Mouse (Mus musculus) forebrain, postnatal 0 days (tissue): ENCODE measurements at regions not wholly inside any gene's neighbourhood (a gene's known extent, or its start where the extent isn't known, plus 50 kb on each side); places are given as distances from the start of the nearest gene placed in this dataset.

Experiments used
- ATAC-seq: fragments of 200-750 bp; cut with Nextera tagmentation; 2 replicates; pipeline ENCODE4 v1.8.0; 2017; ENCODE audit warnings: mild to moderate bottlenecking, moderate library complexity
- DNase-seq: peaks from one replicate; pipeline ENCODE4 v3.0.0-alpha.2; 2015
- H3K27ac ChIP-seq: fragments of 300-500 bp; sonication (generic); 2 replicates; pipeline ENCODE4 v1.5.1; 2014; ENCODE audit warnings: low read depth, mild to moderate bottlenecking, antibody characterized with exemption, low read length, moderate library complexity, mixed read lengths
- H3K27me3 ChIP-seq: fragments of 300-500 bp; sonication (generic); 2 replicates; pipeline ENCODE4 v1.6.1; 2014; ENCODE audit warnings: mild to moderate bottlenecking, low read length, mixed read lengths; ENCODE audit not compliant: insufficient read depth
- H3K36me3 ChIP-seq: fragments of 300-500 bp; sonication (generic); 2 replicates; pipeline ENCODE4 v1.6.1; 2014; ENCODE audit warnings: mild to moderate bottlenecking, moderate library complexity; ENCODE audit not compliant: insufficient read depth
- H3K4me1 ChIP-seq: fragments of 300-500 bp; sonication (generic); 2 replicates; pipeline ENCODE4 v1.6.1; 2014; ENCODE audit warnings: antibody characterized with exemption; ENCODE audit not compliant: insufficient read depth
- H3K4me2 ChIP-seq: fragments of 300-500 bp; sonication (generic); 2 replicates; pipeline ENCODE4 v1.6.1; 2014; ENCODE audit warnings: low read depth, mild to moderate bottlenecking, moderate library complexity
- H3K4me3 ChIP-seq: fragments of 300-500 bp; sonication (generic); 2 replicates; pipeline ENCODE4 v1.5.1; 2014; ENCODE audit warnings: low read depth, low read length, mixed read lengths
- H3K9ac ChIP-seq: fragments of 300-500 bp; sonication (generic); 2 replicates; pipeline ENCODE4 v1.6.1; 2014; ENCODE audit warnings: mild to moderate bottlenecking
- H3K9me3 ChIP-seq: fragments of 300-500 bp; sonication (generic); 2 replicates; pipeline ENCODE4 v1.6.1; 2016; ENCODE audit warnings: low read length
- CTCF ChIP-seq: sonication (generic); IDR thresholded peaks from 2 replicates; pipeline ENCODE4 v1.5.1; 2016; ENCODE audit warnings: antibody characterized with exemption, control low read depth, low read depth
- WGBS: fragments of 180-500 bp; shearing (Covaris S2); extraction: QIAGEN DNeasy Blood & Tissue Kit; methylation state at CpG from one replicate; pipeline ENCODE4 v1.1.7; 2014; 5-methylcytosine and 5-hydroxymethylcytosine counted together

GRCm38 (mm10) chr14:102827756-102828384 is 154.6 kb downstream of the Kctd12 start:
- H3K27me3 ChIP-seq, result no peaks in the 10 kb centered on the region
- H3K27ac ChIP-seq, result no peak overlapping the region
- TF ChIP-seq CTCF, result no peak
- DNase-seq (no peak), ATAC-seq (no peak)
- H3K9me3 ChIP-seq, result no peaks in the 10 kb centered on the region
- H3K4me3 ChIP-seq, result no peak overlapping the region
- no peak overlapping the region for H3K4me2 ChIP-seq
- H3K9ac ChIP-seq, result no peak overlapping the region
- 77% methylated on average over 7 of the region's 7 CpGs for WGBS
- H3K4me1 ChIP-seq, result no peaks in the 10 kb centered on the region
- no peaks in the 10 kb centered on the region for H3K36me3 ChIP-seq

GRCm38 (mm10) chr14:102825525-102825924 is 156.9 kb downstream of the Kctd12 start:
- H3K36me3 ChIP-seq, result no peaks in the 10 kb centered on the region
- H3K9ac ChIP-seq, result no peak overlapping the region
- no peak overlapping the region for H3K4me3 ChIP-seq
- H3K27me3 ChIP-seq, result no peaks in the 10 kb centered on the region
- no peaks in the 10 kb centered on the region for H3K4me1 ChIP-seq
- TF ChIP-seq CTCF, result no peak
- DNase-seq (no peak), ATAC-seq (no peak)
- H3K4me2 ChIP-seq, result no peak overlapping the region
- no peaks in the 10 kb centered on the region for H3K9me3 ChIP-seq
- H3K27ac ChIP-seq, result no peak overlapping the region
- 94% methylated on average over 7 of the region's 7 CpGs for WGBS

GRCm38 (mm10) chr14:102820663-102821062 is 161.8 kb downstream of the Kctd12 start:
- no peak overlapping the region for H3K9ac ChIP-seq
- WGBS, result 89% methylated on average over 5 of the region's 5 CpGs
- no peak overlapping the region for H3K27ac ChIP-seq
- no peaks in the 10 kb centered on the region for H3K36me3 ChIP-seq
- H3K9me3 ChIP-seq, result no peaks in the 10 kb centered on the region
- ATAC-seq (no peak), DNase-seq (no peak)
- H3K4me1 ChIP-seq, result no peaks in the 10 kb centered on the region
- TF ChIP-seq CTCF, result no peak
- H3K4me2 ChIP-seq, result no peak overlapping the region
- no peaks in the 10 kb centered on the region for H3K27me3 ChIP-seq
- no peak overlapping the region for H3K4me3 ChIP-seq

- ATAC-seq (peak; percentile 48), DNase-seq (no peak)
- no peak overlapping the region for H3K4me2 ChIP-seq
- H3K36me3 ChIP-seq, result no peaks in the 10 kb centered on the region
- WGBS, result 54% methylated on average over 5 of the region's 5 CpGs
- TF ChIP-seq CTCF, result no peak
- no peak overlapping the region for H3K9ac ChIP-seq
- no peak overlapping the region for H3K4me3 ChIP-seq
- no peak overlapping the region for H3K27ac ChIP-seq
- H3K9me3 ChIP-seq, result no peaks in the 10 kb centered on the region
- H3K27me3 ChIP-seq, result no peaks in the 10 kb centered on the region
- H3K4me1 ChIP-seq, result no peaks in the 10 kb centered on the region
Measured at GRCm38 (mm10) chr14:102811678-102812081, 170.8 kb downstream of the Kctd12 start.

GRCm38 (mm10) chr14:102811022-102811421 is 171.4 kb downstream of the Kctd12 start:
- H3K4me1 ChIP-seq, result no peaks in the 10 kb centered on the region
- TF ChIP-seq CTCF, result no peak
- WGBS, result 67% methylated on average over 5 of the region's 5 CpGs

GRCm38 (mm10) chr14:102810121-102810921 is 172.1 kb downstream of the Kctd12 start:
- ATAC-seq (no peak), DNase-seq (no peak)
- no peaks in the 10 kb centered on the region for H3K9me3 ChIP-seq
- no peaks in the 10 kb centered on the region for H3K4me1 ChIP-seq
- TF ChIP-seq CTCF, result no peak; the same call in 1 of the 2 replicates
- no peaks in the 10 kb centered on the region for H3K27me3 ChIP-seq
- no peak overlapping the region for H3K27ac ChIP-seq
- no peak overlapping the region for H3K4me2 ChIP-seq
- no peak overlapping the region for H3K9ac ChIP-seq
- no peaks in the 10 kb centered on the region for H3K36me3 ChIP-seq
- no peak overlapping the region for H3K4me3 ChIP-seq
- WGBS, result 81% methylated on average over 7 of the region's 7 CpGs

More at GRCm38 (mm10) chr14:102811022-102811421, 171.4 kb downstream of the Kctd12 start:
- no peak for ATAC-seq
- H3K36me3 ChIP-seq, result no peaks in the 10 kb centered on the region
- no peaks in the 10 kb centered on the region for H3K27me3 ChIP-seq
- H3K9ac ChIP-seq, result no peak overlapping the region
- H3K27ac ChIP-seq, result no peak overlapping the region
- H3K9me3 ChIP-seq, result no peaks in the 10 kb centered on the region
- H3K4me2 ChIP-seq, result no peak overlapping the region
- DNase-seq, result no peak
- no peak overlapping the region for H3K4me3 ChIP-seq
